Mouse (Mus musculus) cerebellum, adult 11-12 months (tissue): Measurements from ENCODE around the gene Plcb4.
A peak's percentile ranks its signal among the peaks of the same experiment; 100 is the strongest.

Experiments used
- DNase-seq: peaks from one replicate; pipeline ENCODE4 v3.0.0; 2022

The Plcb4 gene

GRCm38 (mm10) chr2:135658486-135659390 lies at the start of gene Plcb4:
Gene Plcb4 (plus strand): TSS chr2:135659011.
- peak; percentile 91 for DNase-seq

DNA sequence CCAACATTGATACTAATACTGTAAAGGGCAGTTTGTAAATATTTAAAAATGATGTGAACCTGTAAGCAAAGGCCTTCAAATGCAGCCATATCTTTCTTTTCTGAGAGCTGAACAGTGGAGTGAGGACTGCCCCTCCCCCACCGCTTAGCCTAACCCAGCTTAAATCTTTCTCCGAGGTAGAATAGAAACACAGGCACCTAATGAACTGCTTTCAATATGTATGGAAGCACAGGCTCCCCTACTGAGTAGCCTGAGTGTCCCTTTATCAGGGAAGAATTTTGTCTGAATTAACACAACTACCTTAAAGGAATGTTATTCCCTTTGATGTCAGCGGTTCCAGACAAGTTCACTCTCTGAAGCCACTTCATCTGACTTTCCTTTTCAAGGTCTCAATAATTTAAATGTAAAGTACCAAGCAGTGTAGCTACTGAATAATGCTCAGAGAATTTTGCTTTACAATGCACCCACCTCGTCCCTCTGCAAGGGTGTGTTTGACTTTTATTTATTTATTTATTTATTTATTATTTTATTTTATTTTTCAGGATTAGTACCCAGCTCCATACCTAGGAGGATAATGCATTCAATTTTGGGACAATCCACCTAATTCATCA lies 44.1 kb upstream of the Plcb4 start:
- DNase-seq, result no peak

GRCm38 (mm10) chr2:135616090-135616489 lies 42.7 kb upstream of the Plcb4 start:
- DNase-seq, result no peak

GRCm38 (mm10) chr2:135618551-135618950 lies 40.3 kb upstream of the Plcb4 start:
- DNase-seq, result no peak

DNA sequence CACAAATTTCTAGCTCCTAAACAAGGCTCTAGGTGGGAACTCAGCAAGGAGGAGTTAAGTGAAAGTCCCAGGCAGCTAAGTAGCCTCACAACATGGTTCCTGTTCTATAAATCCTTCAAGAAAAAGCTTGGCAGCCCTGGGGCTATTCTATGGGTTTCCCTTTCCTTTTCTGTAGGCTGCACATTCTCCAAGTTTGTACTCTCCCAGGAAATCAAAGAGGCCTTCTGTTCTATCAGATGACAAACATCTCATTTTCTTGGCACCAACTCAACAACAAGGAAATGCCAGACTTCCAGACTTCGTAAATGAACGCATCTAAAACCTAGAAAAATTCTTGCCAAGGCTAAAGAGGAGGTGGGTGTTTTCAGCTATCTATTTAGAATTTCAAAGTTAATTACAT lies 38.9 kb upstream of the Plcb4 start:
- DNase-seq, result no peak

DNA sequence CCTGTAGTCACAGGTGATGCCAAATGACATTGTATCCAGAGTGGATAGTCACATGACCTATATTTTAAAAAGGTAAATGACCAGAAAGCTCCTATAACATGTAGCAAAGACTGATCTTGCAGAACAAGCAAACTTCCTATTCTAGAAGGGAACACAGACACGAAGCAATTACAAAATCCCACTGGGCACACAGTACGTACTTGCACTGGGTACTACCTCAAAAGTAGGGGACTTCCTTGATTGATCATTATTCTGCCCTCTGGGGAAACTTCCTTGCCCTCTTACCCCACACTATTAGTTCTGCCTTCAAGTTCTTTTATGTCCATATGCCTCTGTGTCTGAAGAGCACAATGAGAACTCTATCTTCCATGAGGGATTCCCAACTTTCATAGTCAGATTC lies 31.0 kb upstream of the Plcb4 start:
- DNase-seq, result no peak

DNA sequence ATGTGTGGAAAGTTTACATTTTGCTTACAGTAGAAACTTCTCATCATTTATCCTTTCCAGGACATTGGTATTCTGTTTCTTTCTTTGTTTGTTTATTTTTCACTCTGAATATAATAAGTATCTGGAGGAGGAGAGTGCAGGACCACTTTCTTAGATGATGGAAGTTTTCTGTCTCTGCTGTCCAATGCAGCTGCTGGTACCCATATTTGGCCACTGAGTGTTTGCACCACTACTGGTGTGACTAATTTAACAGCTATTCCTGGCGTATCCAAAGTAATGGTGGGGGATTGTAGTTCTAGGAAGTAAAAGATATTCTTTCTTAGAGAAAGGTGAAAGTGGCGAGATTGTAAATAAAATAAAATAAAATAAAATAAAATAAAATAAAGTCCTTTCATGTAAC lies 21.6 kb upstream of the Plcb4 start:
- DNase-seq, result no peak

DNA sequence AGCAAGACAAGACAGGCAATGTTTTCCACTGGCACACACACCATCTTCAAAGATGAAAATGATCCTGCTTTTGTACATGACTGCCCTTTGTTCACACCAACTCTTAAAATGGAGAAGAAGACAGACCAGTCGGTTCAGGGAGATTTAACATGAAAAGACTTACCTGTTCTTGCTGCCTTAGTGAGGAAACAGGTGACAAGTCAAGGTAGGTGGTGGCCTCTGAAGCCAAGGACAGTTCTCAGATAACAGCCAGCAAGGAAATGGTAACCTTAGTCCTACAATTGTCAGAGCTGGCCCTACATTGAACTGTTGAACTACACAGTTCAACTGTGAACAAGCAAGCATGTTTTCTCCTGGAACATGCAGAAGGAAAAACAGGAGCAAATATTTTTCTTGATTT lies 17.8 kb upstream of the Plcb4 start:
- no peak for DNase-seq

DNA sequence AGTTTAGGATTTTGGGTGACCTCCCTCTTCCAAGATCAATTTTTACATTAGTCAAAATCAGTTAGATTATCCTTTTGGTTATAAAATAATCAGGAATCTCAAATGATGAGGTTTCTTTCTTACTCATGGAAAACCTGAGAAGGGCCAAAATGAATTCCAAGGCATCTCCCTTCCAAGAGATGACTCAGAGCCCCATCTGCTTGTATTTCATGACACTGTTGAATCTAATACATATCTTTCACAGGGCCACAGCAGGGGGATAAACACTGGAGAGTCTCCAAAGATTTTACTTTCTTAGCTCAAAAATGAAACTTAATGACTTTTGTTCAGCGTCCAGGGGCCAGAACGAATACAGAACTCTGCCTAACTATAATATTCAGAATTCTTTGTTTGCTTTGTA lies 17.2 kb upstream of the Plcb4 start:
- peak; percentile 75 for DNase-seq

GRCm38 (mm10) chr2:135646226-135646625 lies 12.6 kb upstream of the Plcb4 start:
- DNase-seq, result no peak

- no peak for DNase-seq
Measured at GRCm38 (mm10) chr2:135646654-135647053, 12.2 kb upstream of the Plcb4 start.

- DNase-seq, result no peak
Measured at GRCm38 (mm10) chr2:135647985-135648384, 10.8 kb upstream of the Plcb4 start.

DNA sequence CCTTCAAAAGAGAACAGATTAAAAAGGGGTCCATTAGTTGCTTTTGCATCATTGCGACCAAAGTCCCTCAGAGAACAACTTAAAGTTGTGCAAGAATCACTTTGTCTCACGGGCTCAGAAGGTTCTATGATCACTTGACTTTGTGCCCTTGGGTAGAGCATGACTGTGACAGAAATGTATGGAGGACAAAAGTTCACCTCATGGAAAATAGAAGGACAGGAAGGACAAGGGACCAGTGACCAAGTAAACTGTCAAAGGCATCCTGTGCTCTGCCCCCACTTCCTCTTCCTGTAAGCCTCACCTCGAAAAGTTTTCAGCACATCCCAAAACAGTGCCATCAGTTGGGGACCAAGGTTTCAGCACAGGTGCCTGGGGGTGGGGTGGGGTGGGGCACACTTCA lies 7.9 kb upstream of the Plcb4 start:
- DNase-seq, result no peak

GRCm38 (mm10) chr2:135652040-135652439 lies 6.8 kb upstream of the Plcb4 start:
- DNase-seq, result no peak

- DNase-seq, result no peak
Measured at GRCm38 (mm10) chr2:135652451-135652850, 6.4 kb upstream of the Plcb4 start.

DNA sequence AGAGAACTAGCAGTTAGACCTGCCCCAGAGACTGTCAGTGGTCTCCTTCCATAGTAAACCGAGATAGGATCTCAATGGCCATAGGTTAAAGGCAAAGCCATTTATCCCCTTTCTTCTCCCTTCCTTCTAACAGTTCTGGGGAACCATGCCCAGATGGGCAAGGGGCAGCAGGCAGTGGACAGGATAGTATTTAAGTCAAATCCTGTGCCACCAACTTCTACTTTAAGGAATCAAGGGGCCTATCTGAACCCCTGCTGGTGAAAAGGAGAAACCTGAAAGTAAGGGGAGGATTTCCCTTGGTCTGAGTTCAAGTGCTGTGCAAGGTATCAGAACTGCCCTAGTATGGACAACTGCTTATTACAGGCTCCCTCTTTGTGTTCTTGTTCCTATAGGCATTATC lies 2.9 kb upstream of the Plcb4 start:
- no peak for DNase-seq

- no peak for DNase-seq
Measured at GRCm38 (mm10) chr2:135656586-135656985, 2.2 kb upstream of the Plcb4 start.

- peak; percentile 79 for DNase-seq
Measured at GRCm38 (mm10) chr2:135659391-135660180, 775 bp downstream of the Plcb4 start.

DNA sequence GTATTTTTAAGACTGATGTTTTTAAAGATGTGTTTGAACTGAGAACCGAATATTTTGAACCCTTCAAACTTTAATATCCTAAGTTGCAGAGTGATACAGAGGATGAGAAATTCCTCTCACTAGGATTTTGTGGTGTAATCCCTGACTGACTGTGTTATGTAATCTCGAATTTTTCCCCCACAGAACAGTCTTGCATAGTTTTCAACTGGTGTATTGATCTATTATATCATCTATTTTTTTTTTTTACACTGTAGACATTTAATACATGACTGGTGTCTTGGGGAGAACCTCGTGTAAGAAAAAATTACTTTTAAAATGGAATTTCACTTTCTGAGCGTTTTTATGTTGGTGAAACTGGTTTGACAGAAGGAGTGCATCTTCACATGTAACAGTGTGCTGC lies 2.0 kb downstream of the Plcb4 start:
- DNase-seq, result no peak

GRCm38 (mm10) chr2:135663785-135664184 lies 5.0 kb downstream of the Plcb4 start:
- DNase-seq, result no peak

GRCm38 (mm10) chr2:135667496-135667895 lies 8.7 kb downstream of the Plcb4 start:
- DNase-seq, result no peak

GRCm38 (mm10) chr2:135672459-135673104 lies 13.8 kb downstream of the Plcb4 start:
- DNase-seq, result peak; percentile 67

- no peak for DNase-seq
Measured at GRCm38 (mm10) chr2:135673649-135674048, 14.8 kb downstream of the Plcb4 start.
